Mouse (Mus musculus): ENCODE data around the gene Nup188. TPM values are rescaled to one million over a fixed set of nuclear protein-coding genes. Genes with fewer than 3 reads are reported as not detected.

Gene Nup188
- polyA plus RNA-seq, 1 experiment from 2014 or later = 7.5 TPM

DNA sequence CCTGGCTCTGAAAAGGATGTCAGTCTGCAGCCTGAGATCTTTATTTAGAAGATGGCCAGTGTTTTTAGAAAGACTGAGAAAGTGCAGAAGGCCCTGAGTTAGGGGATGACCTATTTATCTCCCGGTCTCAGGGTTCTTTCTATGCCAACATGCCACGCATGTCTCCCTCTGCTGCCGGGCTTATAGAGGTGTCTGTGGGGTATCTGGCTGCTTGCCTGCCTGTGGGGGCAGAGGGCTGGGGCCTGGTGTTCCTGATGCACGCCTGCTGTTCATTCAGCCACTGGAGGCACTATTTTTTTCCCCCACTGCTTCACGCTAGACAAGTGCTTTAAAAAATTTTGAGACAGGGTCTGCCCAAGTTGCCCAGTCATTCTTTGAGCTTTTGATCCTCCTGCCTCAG is 80.0 kb downstream of the Nup188 start:
- Histone ChIP-seq H3K4me1 (ENCODE audit: insufficient read depth) (peaks cover 16% of the 10 kb centered on the region), H3K9me3 (ENCODE audit: low read length) (no peaks in the 10 kb centered on the region), H3K4me3 (ENCODE audit: low read depth, low read length) (no peak overlapping the region), H3K36me3 (replicated peaks; ENCODE audit: insufficient read depth, low read length) (peaks cover 33% of the 10 kb centered on the region), H3K4me2 (ENCODE audit: low read depth, low read length) (no peak overlapping the region), H3K27ac (ENCODE audit: low read depth) (no peak overlapping the region), H3K9ac (replicated peaks) (0 out of 2 replicates have a peak overlapping the region, but pooled peaks have one; percentile 4), H3K27me3 (ENCODE audit: insufficient read depth, low read length) (no peaks in the 10 kb centered on the region)
- ATAC-seq (no peak), DNase-seq (no peak)
- TF ChIP-seq EP300 (IDR thresholded peaks at IDR 0.05; ENCODE audit: low read depth) = no peak
- TF ChIP-seq CTCF (IDR thresholded peaks at IDR 0.05; ENCODE audit: low read depth) = no peak
- 66% methylated on average over 5 of the region's 5 CpGs for WGBS (ENCODE audit: insufficient replicate concordance)

DNA sequence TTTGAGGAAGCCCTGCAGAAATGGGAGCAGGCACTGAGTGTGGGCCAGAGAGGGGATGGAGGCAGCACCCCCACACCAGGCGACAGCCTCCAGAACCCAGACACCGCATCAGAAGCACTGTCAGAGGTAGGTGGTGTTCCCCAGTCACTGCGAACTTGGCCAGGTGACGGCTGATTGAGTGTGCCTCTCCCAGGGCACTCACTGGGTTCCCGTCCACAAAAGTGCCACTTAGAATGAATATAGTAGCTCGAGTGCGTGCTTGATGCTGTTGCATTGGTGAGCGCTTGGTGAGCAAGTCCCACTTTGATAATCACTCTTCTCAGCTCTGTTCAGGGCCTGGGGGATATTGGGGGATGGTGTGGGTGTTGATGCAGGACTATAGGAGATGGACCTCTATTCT is 85.3 kb downstream of the Nup188 start:
- Histone ChIP-seq H3K4me2 (ENCODE audit: low read depth, low read length) (no peak overlapping the region), H3K4me1 (ENCODE audit: insufficient read depth) (no peaks in the 10 kb centered on the region), H3K9me3 (ENCODE audit: low read length) (no peaks in the 10 kb centered on the region), H3K4me3 (ENCODE audit: low read depth, low read length) (no peak overlapping the region), H3K27ac (ENCODE audit: low read depth) (no peak overlapping the region), H3K36me3 (replicated peaks; ENCODE audit: insufficient read depth, low read length) (peaks cover 40% of the 10 kb centered on the region), H3K9ac (replicated peaks) (no peak overlapping the region), H3K27me3 (ENCODE audit: insufficient read depth, low read length) (no peaks in the 10 kb centered on the region)
- no peak for ATAC-seq
- TF ChIP-seq EP300 (IDR thresholded peaks at IDR 0.05; ENCODE audit: low read depth) = no peak
- TF ChIP-seq CTCF (IDR thresholded peaks at IDR 0.05; ENCODE audit: low read depth) = no peak
- 88% methylated on average over 8 of the region's 8 CpGs for WGBS (ENCODE audit: insufficient replicate concordance)
- no peak for DNase-seq

DNA sequence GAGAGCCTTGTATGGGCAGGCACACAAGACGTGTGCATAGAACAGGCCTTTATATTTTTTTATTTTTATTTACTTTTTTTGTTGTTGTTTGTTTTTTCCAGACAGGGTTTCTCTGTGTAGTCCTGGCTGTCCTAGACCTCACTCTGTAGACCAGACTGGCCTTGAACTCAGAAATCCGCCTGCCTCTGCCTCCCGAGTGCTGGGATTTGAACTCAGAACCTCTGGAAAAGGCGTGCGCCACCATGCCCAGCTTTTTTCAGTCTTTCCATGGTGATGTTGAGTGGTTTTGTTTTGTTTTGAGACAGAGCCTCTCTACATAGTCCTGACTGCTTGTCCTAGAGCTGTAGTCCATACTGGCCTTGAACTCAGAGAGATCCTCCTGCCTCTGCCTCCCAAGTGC is 86.5 kb downstream of the Nup188 start:
- no peaks in the 10 kb centered on the region for H3K4me1 ChIP-seq (ENCODE audit: insufficient read depth)
- H3K9me3 ChIP-seq (ENCODE audit: low read length) = no peaks in the 10 kb centered on the region
- no peak overlapping the region for H3K4me2 ChIP-seq (ENCODE audit: low read depth, low read length)
- no peak overlapping the region for H3K4me3 ChIP-seq (ENCODE audit: low read depth, low read length)
- WGBS (ENCODE audit: insufficient replicate concordance) = 93% methylated on average over 5 of the region's 5 CpGs
- no peaks in the 10 kb centered on the region for H3K27me3 ChIP-seq (ENCODE audit: insufficient read depth, low read length)
- H3K36me3 ChIP-seq (replicated peaks; ENCODE audit: insufficient read depth, low read length) = peaks cover 43% of the 10 kb centered on the region
- ATAC-seq (no peak), DNase-seq (no peak)
- no peak overlapping the region for H3K9ac ChIP-seq (replicated peaks)
- no peak overlapping the region for H3K27ac ChIP-seq (ENCODE audit: low read depth)
- no peak for TF ChIP-seq CTCF (IDR thresholded peaks at IDR 0.05; ENCODE audit: low read depth)
- TF ChIP-seq EP300 (IDR thresholded peaks at IDR 0.05; ENCODE audit: low read depth) = no peak

DNA sequence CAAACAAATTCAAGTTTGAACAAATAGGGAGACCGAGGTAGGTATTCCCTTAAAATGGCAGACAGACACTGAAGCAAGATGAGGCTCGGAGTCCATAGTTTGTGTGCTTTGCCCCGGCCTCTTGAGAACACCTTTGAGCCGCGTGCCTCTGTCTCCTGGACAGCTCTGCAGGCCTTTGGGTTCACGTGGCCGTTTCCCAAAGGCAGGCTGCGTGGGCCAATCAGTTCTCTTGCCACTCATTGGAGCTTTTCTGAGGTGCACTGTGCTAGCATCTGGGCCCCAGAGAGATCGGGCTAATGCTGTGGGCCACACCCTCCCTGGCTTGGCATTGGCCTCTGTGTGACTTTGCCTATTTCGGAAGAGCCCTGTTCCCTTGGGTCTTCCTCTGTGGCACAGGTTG is 89.7 kb downstream of the Nup188 start:
- no peak overlapping the region for H3K27ac ChIP-seq (ENCODE audit: low read depth)
- H3K9me3 ChIP-seq (ENCODE audit: low read length) = no peaks in the 10 kb centered on the region
- peaks cover 31% of the 10 kb centered on the region for H3K36me3 ChIP-seq (replicated peaks; ENCODE audit: insufficient read depth, low read length)
- no peak for TF ChIP-seq EP300 (IDR thresholded peaks at IDR 0.05; ENCODE audit: low read depth)
- no peak for TF ChIP-seq CTCF (IDR thresholded peaks at IDR 0.05; ENCODE audit: low read depth)
- H3K9ac ChIP-seq (replicated peaks) = no peak overlapping the region
- H3K27me3 ChIP-seq (ENCODE audit: insufficient read depth, low read length) = no peaks in the 10 kb centered on the region
- no peak for DNase-seq
- H3K4me3 ChIP-seq (ENCODE audit: low read depth, low read length) = no peak overlapping the region
- 88% methylated on average over 10 of the region's 10 CpGs for WGBS (ENCODE audit: insufficient replicate concordance)
- ATAC-seq = no peak
- H3K4me1 ChIP-seq (ENCODE audit: insufficient read depth) = peaks cover 2% of the 10 kb centered on the region; the same call in 1 of the 2 replicates
- H3K4me2 ChIP-seq (ENCODE audit: low read depth, low read length) = no peak overlapping the region

DNA sequence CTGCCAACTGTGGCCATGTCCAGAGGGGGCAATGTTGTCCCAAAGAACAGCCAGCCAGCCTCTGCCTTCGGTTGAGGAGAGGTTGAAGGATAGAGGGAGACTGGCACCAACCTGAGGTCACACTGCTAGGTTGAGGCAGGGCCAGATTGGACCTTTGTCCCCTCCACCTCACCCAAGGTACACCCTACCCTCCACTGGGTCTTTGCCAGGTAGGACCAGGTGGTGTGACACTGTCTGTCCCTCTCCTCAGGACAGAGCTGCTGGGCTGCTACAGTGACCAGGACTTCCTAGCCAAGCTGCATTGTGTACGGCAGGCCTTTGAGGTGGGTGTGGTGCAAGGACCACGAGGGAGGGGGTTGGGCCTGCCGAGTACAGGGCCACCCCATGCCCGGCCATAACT is 91.5 kb downstream of the Nup188 start:
- Histone ChIP-seq H3K9ac (replicated peaks) (no peak overlapping the region), H3K27me3 (ENCODE audit: insufficient read depth, low read length) (no peaks in the 10 kb centered on the region), H3K4me1 (ENCODE audit: insufficient read depth) (peaks cover 3% of the 10 kb centered on the region; the same call in 1 of the 2 replicates), H3K36me3 (replicated peaks; ENCODE audit: insufficient read depth, low read length) (peaks cover 28% of the 10 kb centered on the region), H3K27ac (ENCODE audit: low read depth) (no peak overlapping the region), H3K9me3 (ENCODE audit: low read length) (no peaks in the 10 kb centered on the region), H3K4me2 (ENCODE audit: low read depth, low read length) (no peak overlapping the region), H3K4me3 (ENCODE audit: low read depth, low read length) (no peak overlapping the region)
- WGBS (ENCODE audit: insufficient replicate concordance) = 80% methylated on average over 5 of the region's 5 CpGs
- ATAC-seq = no peak
- TF ChIP-seq EP300 (IDR thresholded peaks at IDR 0.05; ENCODE audit: low read depth) (no peak), CTCF (IDR thresholded peaks at IDR 0.05; ENCODE audit: low read depth) (peak; percentile 34)
- DNase-seq = no peak

DNA sequence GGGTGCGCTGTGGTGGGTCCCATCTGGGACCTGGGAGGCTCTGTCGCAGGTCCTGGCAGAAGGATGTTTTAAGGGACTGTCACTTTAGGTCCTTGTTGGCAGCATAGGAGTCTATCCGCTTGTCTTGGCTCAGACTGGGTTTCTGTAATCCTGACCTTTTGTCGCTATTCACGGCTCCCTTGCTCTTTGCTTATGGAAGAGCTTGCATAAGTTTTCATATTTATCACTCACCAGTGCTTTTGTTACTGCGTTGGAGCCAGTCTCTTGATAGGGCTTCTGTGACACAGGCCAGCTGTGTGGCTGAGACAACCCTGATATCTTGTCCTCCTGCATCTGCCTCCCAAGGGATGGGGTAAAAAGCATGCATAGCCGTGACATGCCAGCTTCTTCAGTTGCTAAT is 93.1 kb downstream of the Nup188 start:
- Histone ChIP-seq H3K27me3 (ENCODE audit: insufficient read depth, low read length) (no peaks in the 10 kb centered on the region), H3K9ac (replicated peaks) (no peak overlapping the region), H3K4me2 (ENCODE audit: low read depth, low read length) (no peak overlapping the region), H3K9me3 (ENCODE audit: low read length) (no peaks in the 10 kb centered on the region), H3K4me3 (ENCODE audit: low read depth, low read length) (no peak overlapping the region), H3K27ac (ENCODE audit: low read depth) (no peak overlapping the region), H3K36me3 (replicated peaks; ENCODE audit: insufficient read depth, low read length) (peaks cover 28% of the 10 kb centered on the region), H3K4me1 (ENCODE audit: insufficient read depth) (peaks cover 3% of the 10 kb centered on the region; the same call in 1 of the 2 replicates)
- ATAC-seq (no peak), DNase-seq (no peak)
- WGBS (ENCODE audit: insufficient replicate concordance) = 77% methylated on average over 7 of the region's 7 CpGs
- TF ChIP-seq EP300 (IDR thresholded peaks at IDR 0.05; ENCODE audit: low read depth) (no peak), CTCF (IDR thresholded peaks at IDR 0.05; ENCODE audit: low read depth) (no peak)
